Mouse (Mus musculus): ENCODE results near the gene Rcan3. TPM values are rescaled to one million over a fixed set of nuclear protein-coding genes. Genes with fewer than 3 reads are reported as not detected.

The Rcan3 gene
- total and polyA plus RNA-seq, 3 experiments, result 7.8 to 7.9 TPM; not detected in 1

- Histone ChIP-seq H3K9me3 (replicated peaks; ENCODE audit: insufficient read depth, low read length) (no peaks in the 10 kb centered on the region), H3K4me3 (ENCODE audit: control insufficient read depth in 1 of 2, insufficient read depth in 1 of 2, low read depth in 2 of 2, low read length in 2 of 2) (no peak overlapping the region), H3K36me3 (ENCODE audit: control insufficient read depth in 1 of 2, insufficient read depth in 2 of 2, low read length in 2 of 2) (peaks cover 0 to 16% of the 10 kb centered on the region in 2 experiments; a peak in 2 of 4 replicates), H3K4me1 (ENCODE audit: control insufficient read depth in 1 of 2, insufficient read depth in 2 of 2, low read length in 2 of 2) (peaks cover 14 to 28% of the 10 kb centered on the region in 2 experiments), H3K27ac (ENCODE audit: control insufficient read depth, low read depth, low read length) (no peak overlapping the region; the same call in 1 of the 2 replicates), H3K9ac (ENCODE audit: control insufficient read depth, low read depth, low read length, poor library complexity, severe bottlenecking) (no peak overlapping the region), H3K79me2 (ENCODE audit: control insufficient read depth, insufficient read depth, low read length, poor library complexity) (peaks cover 7% of the 10 kb centered on the region; the same call in 1 of the 2 replicates), H3K27me3 (ENCODE audit: control insufficient read depth in 1 of 2, insufficient read depth in 2 of 2, low read length in 2 of 2) (no peaks in the 10 kb centered on the region)
- TF ChIP-seq MAFK (IDR thresholded peaks at IDR 0.05; ENCODE audit: borderline replicate concordance, low read depth, low read length) (no peak), ZC3H11A (IDR thresholded peaks at IDR 0.05; ENCODE audit: low read depth, low read length) (no peak), ETS1 (IDR thresholded peaks at IDR 0.05; ENCODE audit: low read depth, low read length) (0 out of 2 replicates have a peak, but pooled peaks have one; percentile 27), ZNF384 (IDR thresholded peaks at IDR 0.05; ENCODE audit: low read depth, low read length) (peak; percentile 87), USF2 (IDR thresholded peaks at IDR 0.05; ENCODE audit: borderline replicate concordance in 1 of 2, insufficient read depth in 1 of 2, low read depth in 1 of 2, low read length in 2 of 2) (no peak), USF1 (IDR thresholded peaks at IDR 0.05; ENCODE audit: low read depth, low read length) (no peak), SIN3A (IDR thresholded peaks at IDR 0.05; ENCODE audit: low read length) (no peak; the same call in 1 of the 2 replicates), MAZ (IDR thresholded peaks at IDR 0.05; ENCODE audit: low read depth, low read length) (no peak), CHD1 (IDR thresholded peaks at IDR 0.05; ENCODE audit: low read depth, low read length) (no peak), CHD2 (IDR thresholded peaks at IDR 0.05; ENCODE audit: low read length) (no peak), RCOR1 (IDR thresholded peaks at IDR 0.05; ENCODE audit: low read depth, low read length) (no peak), EP300 (IDR thresholded peaks at IDR 0.05; ENCODE audit: low read depth in 1 of 2, low read length in 2 of 2) (0 out of 4 replicates have a peak, but pooled peaks have one; percentile 12 to 17), UBTF (IDR thresholded peaks at IDR 0.05; ENCODE audit: borderline replicate concordance, insufficient read depth, low read depth, low read length) (no peak), RAD21 (IDR thresholded peaks at IDR 0.05; ENCODE audit: low read depth, low read length) (no peak), JUND (IDR thresholded peaks at IDR 0.05; ENCODE audit: low read depth, low read length) (peak; percentile 98), POLR2A (IDR thresholded peaks at IDR 0.05; ENCODE audit: control insufficient read depth in 1 of 2, insufficient read depth in 1 of 2, low read depth in 1 of 2, low read length in 2 of 2, poor library complexity in 1 of 2) (no peak), BHLHE40 (IDR thresholded peaks at IDR 0.05; ENCODE audit: borderline replicate concordance, low read depth, low read length) (no peak)
- peak; percentile 77 for DNase-seq (ENCODE audit: low read depth, low spot score)
Measured at GRCm38 (mm10) chr4:135437924-135438323, 4.3 kb upstream of the Rcan3 start.

GRCm38 (mm10) chr4:135436291-135436690 lies 2.6 kb upstream of the Rcan3 start:
- Histone ChIP-seq H3K4me3 (ENCODE audit: control insufficient read depth in 1 of 2, insufficient read depth in 1 of 2, low read depth in 2 of 2, low read length in 2 of 2) (no peak overlapping the region), H3K9ac (ENCODE audit: control insufficient read depth, low read depth, low read length, poor library complexity, severe bottlenecking) (no peak overlapping the region)
- DNase-seq (ENCODE audit: low read depth, low spot score), result no peak

More at GRCm38 (mm10) chr4:135436291-135436690, 2.6 kb upstream of the Rcan3 start:
- Histone ChIP-seq H3K36me3 (ENCODE audit: control insufficient read depth in 1 of 2, insufficient read depth in 2 of 2, low read length in 2 of 2) (peaks cover 0 to 17% of the 10 kb centered on the region in 2 experiments; a peak in 2 of 4 replicates), H3K9me3 (replicated peaks; ENCODE audit: insufficient read depth, low read length) (no peaks in the 10 kb centered on the region), H3K27ac (ENCODE audit: control insufficient read depth, low read depth, low read length) (no peak overlapping the region), H3K79me2 (ENCODE audit: control insufficient read depth, insufficient read depth, low read length, poor library complexity) (peaks cover 7% of the 10 kb centered on the region; the same call in 1 of the 2 replicates), H3K27me3 (ENCODE audit: control insufficient read depth in 1 of 2, insufficient read depth in 2 of 2, low read length in 2 of 2) (no peaks in the 10 kb centered on the region), H3K4me1 (ENCODE audit: control insufficient read depth in 1 of 2, insufficient read depth in 2 of 2, low read length in 2 of 2) (peaks cover 9 to 25% of the 10 kb centered on the region in 2 experiments; a peak in 3 of 4 replicates)
- TF ChIP-seq POLR2AphosphoS2 (IDR thresholded peaks at IDR 0.05; ENCODE audit: low read length) (no peak), RAD21 (IDR thresholded peaks at IDR 0.05; ENCODE audit: low read depth, low read length) (no peak), USF2 (IDR thresholded peaks at IDR 0.05; ENCODE audit: borderline replicate concordance in 1 of 2, insufficient read depth in 1 of 2, low read depth in 1 of 2, low read length in 2 of 2) (no peak), MYB (IDR thresholded peaks at IDR 0.05; ENCODE audit: low read depth, low read length) (no peak), ZC3H11A (IDR thresholded peaks at IDR 0.05; ENCODE audit: low read depth, low read length) (no peak), ZKSCAN1 (IDR thresholded peaks at IDR 0.05; ENCODE audit: low read depth, low read length) (no peak), MXI1 (IDR thresholded peaks at IDR 0.05; ENCODE audit: low read depth, low read length) (no peak), MAFK (IDR thresholded peaks at IDR 0.05; ENCODE audit: borderline replicate concordance, low read depth, low read length) (no peak), GATA1 (IDR thresholded peaks at IDR 0.05; ENCODE audit: low read depth, low read length) (no peak), ZMIZ1 (IDR thresholded peaks at IDR 0.05; ENCODE audit: low read depth, low read length) (no peak), EP300 (IDR thresholded peaks at IDR 0.05; ENCODE audit: low read depth in 1 of 2, low read length in 2 of 2) (no peak), POLR2A (IDR thresholded peaks at IDR 0.05; ENCODE audit: control insufficient read depth in 1 of 2, insufficient read depth in 1 of 2, low read depth in 1 of 2, low read length in 2 of 2, poor library complexity in 1 of 2) (no peak), GABPA (IDR thresholded peaks at IDR 0.05; ENCODE audit: low read depth, low read length) (no peak), JUND (IDR thresholded peaks at IDR 0.05; ENCODE audit: low read depth, low read length) (no peak), MEF2A (IDR thresholded peaks at IDR 0.05; ENCODE audit: extremely low read depth, insufficient replicate concordance, low read depth, low read length, poor library complexity, severe bottlenecking) (no peak), MYC (IDR thresholded peaks at IDR 0.05; ENCODE audit: low read depth, low read length) (no peak), TAL1 (IDR thresholded peaks at IDR 0.05; ENCODE audit: low read length) (no peak)
